Comparison of ENCODE assay signal across 12 mouse cellular contexts in genomic region chr12:49649104-49650063, GRCm38 (mm10).
DNase-seq lines count a peak whose midpoint lies in the region; ATAC-seq lines count a peak whose summit lies in the region.
"Had no signal": no experiment of that assay in that cellular context is flagged by ENCODE, and none has a peak within 500 bp of the region (broad histone marks: within the 10 kb centered on the region; RNA-seq: fewer than 3 reads in every experiment).

No protein-coding gene starts in this region.

- intact Hi-C loops in left cerebral cortex, postnatal 10 days (cut with DNase I): no loop called here
- intact Hi-C loops in heart, postnatal 25 days (cut with DNase I): no loop called here
- intact Hi-C loops in heart, postnatal 36 days (cut with DNase I): no loop called here

- WGBS in forebrain, embryonic 14.5 days: 15% methylated on average over 3 of the region's 3 CpGs
- WGBS in midbrain, embryonic 13.5 days: 32% methylated on average over 3 of the region's 3 CpGs

- H3K4me1 ChIP-seq in forebrain, embryonic 14.5 days (ENCODE audit: control insufficient read depth, insufficient read depth, low read length): no peaks in the 10 kb centered on the region
- peaks cover 3% of the 10 kb centered on the region for H3K4me1 ChIP-seq in midbrain, embryonic 13.5 days (replicated peaks)

- H3K4me3 ChIP-seq in forebrain, embryonic 14.5 days (ENCODE audit: low read depth, low read length): no peak overlapping the region
- H3K4me3 ChIP-seq in midbrain, embryonic 13.5 days (replicated peaks): no peak overlapping the region
- H3K4me3 ChIP-seq: layer of hippocampus, adult 2 months had no signal

- H3K4me2 ChIP-seq in forebrain, embryonic 14.5 days (ENCODE audit: low read length): no peak overlapping the region
- no peak overlapping the region for H3K4me2 ChIP-seq in midbrain, embryonic 13.5 days (replicated peaks)

- H3K27ac ChIP-seq in forebrain, embryonic 14.5 days (ENCODE audit: low read depth, low read length): no peak overlapping the region
- no peak overlapping the region for H3K27ac ChIP-seq in midbrain, embryonic 13.5 days
- H3K27ac ChIP-seq: layer of hippocampus, adult 2 months had no signal

- no peaks in the 10 kb centered on the region for H3K36me3 ChIP-seq in forebrain, embryonic 14.5 days (ENCODE audit: control insufficient read depth, insufficient read depth, low read length)
- H3K36me3 ChIP-seq in midbrain, embryonic 13.5 days: no peaks in the 10 kb centered on the region

- DNase-seq in left cerebral cortex, postnatal 10 days (ENCODE audit: extremely low spot score in 1 of 2, low spot score in 2 of 2): peak; percentile 28 to 29
- no peak for DNase-seq in left cerebral cortex, adult 11 months (ENCODE audit: low spot score)
- DNase-seq in forebrain, embryonic 14.5 days (ENCODE audit: low spot score): peak; percentile 88
- peak; percentile 5 for DNase-seq in right cerebral cortex, postnatal 25 days
- DNase-seq in heart, postnatal 25 days (ENCODE audit: low spot score): no peak
- DNase-seq in spleen, adult 12 weeks (ENCODE audit: low spot score): no peak
- no peak for DNase-seq in heart, postnatal 36 days
- DNase-seq: embryo, embryonic 11 days; liver; lung, postnatal 36 days had no signal

- H3K27me3 ChIP-seq in forebrain, embryonic 14.5 days (replicated peaks; ENCODE audit: control insufficient read depth, insufficient read depth, low read length): no peaks in the 10 kb centered on the region
- no peaks in the 10 kb centered on the region for H3K27me3 ChIP-seq in midbrain, embryonic 13.5 days

- ATAC-seq in forebrain, embryonic 14.5 days: peak; percentile 96
- peak; percentile 80 for ATAC-seq in midbrain, embryonic 13.5 days

- H3K9me3 ChIP-seq in forebrain, embryonic 14.5 days (replicated peaks; ENCODE audit: control insufficient read depth, low read length): no peaks in the 10 kb centered on the region
- no peaks in the 10 kb centered on the region for H3K9me3 ChIP-seq in midbrain, embryonic 13.5 days

- H3K9ac ChIP-seq in forebrain, embryonic 14.5 days (ENCODE audit: low read length): no peak overlapping the region
- no peak overlapping the region for H3K9ac ChIP-seq in midbrain, embryonic 13.5 days (replicated peaks)

Comparison
In these comparisons a context has a peak if more than half of its experiments do, and no peak if none do; other contexts are left out.
1. DNase-seq: peak in left cerebral cortex, postnatal 10 days (2 of 2), forebrain, embryonic 14.5 days (single experiment) and right cerebral cortex, postnatal 25 days (single experiment); none in left cerebral cortex, adult 11 months (single experiment), heart, postnatal 25 days (single experiment), spleen, adult 12 weeks (single experiment) and heart, postnatal 36 days (0 of 2).